8 mouse cellular contexts compared by ENCODE assay signal in genomic region chr15:36966466-36966865, GRCm38 (mm10). TPM values are rescaled to one million over a fixed set of nuclear protein-coding genes. Genes with fewer than 3 reads are reported as not detected.
A peak's percentile ranks its signal among the peaks of the same experiment; 100 is the strongest.
DNase-seq lines count a peak whose midpoint lies in the region; ATAC-seq and TF ChIP-seq lines count a peak whose summit lies in the region.

No protein-coding gene starts in this region.

- no peaks in the 10 kb centered on the region for H3K9me3 ChIP-seq in midbrain, postnatal 0 days (ENCODE audit: low read length)

- no peaks in the 10 kb centered on the region for H3K36me3 ChIP-seq in midbrain, postnatal 0 days (ENCODE audit: insufficient read depth, low read length)

- WGBS in midbrain, postnatal 0 days: 67% methylated on average over 2 of the region's 2 CpGs

- no peak for TF ChIP-seq CTCF in midbrain, postnatal 0 days (IDR thresholded peaks at IDR 0.05)

- H3K27ac ChIP-seq in midbrain, postnatal 0 days (ENCODE audit: low read depth, low read length): peak overlapping the region; percentile 98

- no peak overlapping the region for H3K4me3 ChIP-seq in midbrain, postnatal 0 days (ENCODE audit: low read depth, low read length)

- H3K27me3 ChIP-seq in midbrain, postnatal 0 days (ENCODE audit: insufficient read depth, low read length): no peaks in the 10 kb centered on the region

- peak; percentile 46 for DNase-seq in adrenal gland, postnatal 14 days
- no peak for DNase-seq in adrenal gland, adult 8-10 months
- DNase-seq in lung, postnatal 36 days: peak; percentile 32
- DNase-seq in lung, adult 18-20 months: no peak
- DNase-seq in gastrocnemius, postnatal 25 days: peak; percentile 58
- DNase-seq in midbrain, postnatal 0 days (ENCODE audit: low spot score): no peak
- DNase-seq in embryo, embryonic 11 days: no peak
- no peak for DNase-seq in adrenal gland, adult (ENCODE audit: inconsistent age in 2 of 2, low spot score in 1 of 2)

- no peak for ATAC-seq in midbrain, postnatal 0 days (ENCODE audit: low FRiP score)

- no peak overlapping the region for H3K9ac ChIP-seq in midbrain, postnatal 0 days (replicated peaks; ENCODE audit: low read length, poor library complexity, severe bottlenecking)

- H3K4me1 ChIP-seq in midbrain, postnatal 0 days (ENCODE audit: insufficient read depth, low read length): peaks cover 20% of the 10 kb centered on the region; the same call in 1 of the 2 replicates

- no peak overlapping the region for H3K4me2 ChIP-seq in midbrain, postnatal 0 days (ENCODE audit: low read depth, low read length, poor library complexity, severe bottlenecking)

RNA-seq across cellular contexts. Expression of gene Zfp706, which starts 41.1 kb away (rescaled TPM):
- 176 and 193 TPM in 2 replicates for total RNA-seq in adrenal gland, postnatal 14 days (2021)
- 100 to 1,000 TPM; 172 to 234 (median 209) TPM for total RNA-seq in adrenal gland, adult 8-10 months (2022)
- total RNA-seq in gastrocnemius, postnatal 25 days (2021): 100 to 1,000 TPM; 124 to 125 TPM
- total RNA-seq in midbrain, postnatal 0 days (2014; rRNA removed): 56.4 and 89.2 TPM in 2 replicates
- polyA plus RNA-seq in midbrain, postnatal 0 days (2015; fragmentation: Nextera tagmentation; extraction: Ambion mirVana): 476 and 513 TPM in 2 replicates

Comparison
In these comparisons a context has a peak if more than half of its experiments do, and no peak if none do; other contexts are left out.
1. DNase-seq: peak in adrenal gland, postnatal 14 days (single experiment), lung, postnatal 36 days (single experiment) and gastrocnemius, postnatal 25 days (single experiment); none in adrenal gland, adult 8-10 months (single experiment), lung, adult 18-20 months (0 of 2), midbrain, postnatal 0 days (single experiment), embryo, embryonic 11 days (single experiment) and adrenal gland, adult (0 of 2).